8 mouse cellular contexts compared by ENCODE assay signal in the genomic region with DNA sequence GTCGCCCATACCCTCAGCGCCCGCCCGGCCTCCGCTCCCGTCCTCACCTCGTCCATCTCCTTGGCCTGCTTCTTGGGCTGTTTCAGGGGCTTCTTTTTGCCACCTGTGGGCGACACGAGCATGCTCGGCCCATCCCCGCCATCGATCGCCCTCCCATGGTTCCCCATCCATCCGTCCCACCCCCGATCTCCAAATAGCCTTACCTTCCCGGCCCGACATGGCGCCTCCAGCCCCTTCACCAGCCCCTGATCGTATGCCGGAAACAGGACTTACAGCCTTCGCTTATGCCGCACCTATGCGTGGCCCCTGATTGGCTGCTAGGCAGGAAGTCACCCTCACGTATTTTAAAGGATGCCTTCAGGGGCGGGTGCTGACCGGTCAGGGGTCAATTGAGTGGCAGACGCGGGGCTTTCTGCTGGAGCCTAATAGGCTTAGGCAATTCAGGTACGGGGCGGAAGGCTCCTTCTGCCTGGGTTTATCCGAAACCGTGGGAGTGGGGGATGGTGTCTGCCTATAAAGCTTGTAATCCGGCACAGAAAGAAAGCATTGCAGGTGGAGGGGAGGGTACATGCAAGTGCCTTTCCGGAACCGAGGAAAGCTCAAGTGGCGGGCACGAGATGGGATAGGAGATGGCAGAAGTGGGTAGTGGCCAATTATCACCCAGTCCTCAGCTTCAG. TPM values are rescaled to one million over a fixed set of nuclear protein-coding genes. Genes with fewer than 3 reads are reported as not detected.
A peak's percentile ranks its signal among the peaks of the same experiment; 100 is the strongest.
DNase-seq lines count a peak whose midpoint lies in the region; ATAC-seq lines count a peak whose summit lies in the region.

A gene (plus strand): TSS at position 370 of the 677 bp plus-strand sequence.
A gene (minus strand): TSS at position 464 of the 677 bp plus-strand sequence.

- peak; percentile 99 for ATAC-seq in activated CD4-positive, CD25-positive, alpha-beta regulatory T cell, adult 4 months
- ATAC-seq in common myeloid progenitor, adult 5-6 weeks (replicated peaks; ENCODE audit: low read depth, poor library complexity, severe bottlenecking): peak; percentile 99
- peak; percentile 99 for ATAC-seq in megakaryocyte, adult 5-6 weeks (ENCODE audit: poor library complexity, severe bottlenecking)

- DNase-seq in gastrocnemius, adult 8-10 months (ENCODE audit: low spot score in 2 of 2): peak; percentile 62 to 76
- peak; percentile 93 for DNase-seq in induced T-regulatory cell, adult 2 months (ENCODE audit: low read depth)
- peak; percentile 79 to 90 for DNase-seq in left cerebral cortex, adult 8-10 months (ENCODE audit: low spot score in 2 of 2)
- DNase-seq in right cerebral cortex, adult 18-20 months: peak; percentile 94
- peak; percentile 83 for DNase-seq in urinary bladder, postnatal 14 days (ENCODE audit: low spot score)

RNA-seq across cellular contexts. Expression of the first gene that starts in this region (rescaled TPM):
- 10 to 100 TPM; 10.9 to 12.4 TPM for polyA plus RNA-seq in activated CD4-positive, CD25-positive, alpha-beta regulatory T cell, adult 4 months (2017; shearing (Covaris generic))
- total RNA-seq in common myeloid progenitor, adult 5-6 weeks (2017): 14.9 and 19.0 TPM in 2 replicates
- total RNA-seq in gastrocnemius, adult 8-10 months (2022): 1 to 10 TPM; 6.7 to 8.6 (median 7.8) TPM
- total RNA-seq in left cerebral cortex, adult 8-10 months (2022): 1 to 10 TPM; 6.8 to 8.0 (median 7.7) TPM
- total RNA-seq in megakaryocyte, adult 5-6 weeks (2015): 4.7 and 6.0 TPM in 2 replicates
- 6.7 and 11.0 TPM in 2 replicates for total RNA-seq in megakaryocyte, adult 5-6 weeks (2017)

RNA-seq across cellular contexts. Expression of the second gene that starts in this region (rescaled TPM):
- 100 to 1,000 TPM; 726 to 879 TPM for polyA plus RNA-seq in activated CD4-positive, CD25-positive, alpha-beta regulatory T cell, adult 4 months (2017; shearing (Covaris generic))
- 126 and 146 TPM in 2 replicates for total RNA-seq in common myeloid progenitor, adult 5-6 weeks (2017)
- 100 to 1,000 TPM; 297 to 369 (median 354) TPM for total RNA-seq in gastrocnemius, adult 8-10 months (2022)
- 100 to 1,000 TPM; 291 to 329 (median 323) TPM for total RNA-seq in left cerebral cortex, adult 8-10 months (2022)
- 367 and 406 TPM in 2 replicates for total RNA-seq in megakaryocyte, adult 5-6 weeks (2015)
- total RNA-seq in megakaryocyte, adult 5-6 weeks (2017): 109 and 136 TPM in 2 replicates

Comparison
In these comparisons a context has a peak if more than half of its experiments do, and no peak if none do; other contexts are left out.
1. Peak in every context shown above with its lines: DNase-seq and ATAC-seq.